Mouse (Mus musculus) liver, embryonic 14.5 days (tissue): ENCODE measurements around the gene Tfdp1.

Experiments
- CTCF ChIP-seq: IDR thresholded peaks from 2 replicates; pipeline ENCODE4 v1.5.1; 2016; ENCODE audit warnings: antibody characterized with exemption, low read depth, control low read depth
- EP300 ChIP-seq: IDR thresholded peaks from 2 replicates; pipeline ENCODE4 v1.6.1; 2016; ENCODE audit warnings: antibody characterized with exemption, low read depth

GRCm38 (mm10) chr8:13356681-13357080 is 18.1 kb downstream of the Tfdp1 start:
- TF ChIP-seq EP300 (no peak), CTCF (peak; percentile 29; the same call in 1 of the 2 replicates)
